Mouse (Mus musculus) kidney, postnatal 0 days (tissue): ENCODE data around the gene Galnt18. TPM values are rescaled to one million over a fixed set of nuclear protein-coding genes. Genes with fewer than 3 reads are reported as not detected.

Experiments used
- ATAC-seq: fragments of 200-750 bp; cut with Nextera tagmentation; replicated peaks from 2 replicates; pipeline ENCODE4 v1.8.0; 2017; ENCODE audit warnings: low read depth, moderate number of reproducible peaks, moderate TSS enrichment, moderate library complexity; ENCODE audit not compliant: low FRiP score
- DNase-seq: peaks from one replicate; pipeline ENCODE4 v3.0.0-alpha.2; 2016; ENCODE audit warnings: low spot score
- H3K27ac ChIP-seq: fragments of 300-500 bp; sonication (generic); 2 replicates; pipeline ENCODE4 v1.5.1; 2014; ENCODE audit warnings: mild to moderate bottlenecking
- H3K27me3 ChIP-seq: fragments of 300-500 bp; sonication (generic); 2 replicates; pipeline ENCODE4 v1.6.1; 2014; ENCODE audit warnings: low read length, mixed read lengths; ENCODE audit not compliant: insufficient read depth
- H3K36me3 ChIP-seq: fragments of 300-500 bp; sonication (generic); 2 replicates; pipeline ENCODE4 v1.6.1; 2014; ENCODE audit warnings: low read length, mixed read lengths; ENCODE audit not compliant: insufficient read depth
- H3K4me1 ChIP-seq: fragments of 300-500 bp; sonication (generic); replicated peaks from 2 replicates; pipeline ENCODE4 v1.6.1; 2014; ENCODE audit warnings: antibody characterized with exemption, low read length, mixed read lengths; ENCODE audit not compliant: insufficient read depth
- H3K4me2 ChIP-seq: fragments of 300-500 bp; sonication (generic); 2 replicates; pipeline ENCODE4 v1.6.1; 2014; ENCODE audit warnings: mild to moderate bottlenecking, low read length, moderate library complexity, mixed read lengths
- H3K4me3 ChIP-seq: fragments of 300-500 bp; sonication (generic); replicated peaks from 2 replicates; pipeline ENCODE4 v1.5.1; 2014; ENCODE audit warnings: low read depth, low read length
- H3K9ac ChIP-seq: fragments of 300-500 bp; sonication (generic); 2 replicates; pipeline ENCODE4 v1.6.1; 2014; ENCODE audit warnings: low read depth, low read length
- H3K9me3 ChIP-seq: fragments of 300-500 bp; sonication (generic); replicated peaks from 2 replicates; pipeline ENCODE4 v1.6.1; 2016; ENCODE audit warnings: low read length, inconsistent platforms, mixed read lengths
- CTCF ChIP-seq: IDR thresholded peaks from 2 replicates; pipeline ENCODE4 v1.5.1; 2016; ENCODE audit warnings: antibody characterized with exemption, low read depth, mild to moderate bottlenecking, moderate library complexity
- WGBS: fragments of 180-500 bp; shearing (Covaris S2); extraction: QIAGEN DNeasy Blood & Tissue Kit; methylation state at CpG from one replicate; pipeline ENCODE4 v1.1.7; 2014; 5-methylcytosine and 5-hydroxymethylcytosine counted together
- polyA plus RNA-seq: library from polyadenylated mRNA; unstranded; fragments of >200 nt; fragmentation: Nextera tagmentation; extraction: Ambion mirVana; gene quantifications from 2 replicates; pipeline ENCODE4 v1.2.1, GENCODE M21; 2015

The Galnt18 gene
- polyA plus RNA-seq, 1 experiment from 2014 or later: 52.1 TPM

DNA sequence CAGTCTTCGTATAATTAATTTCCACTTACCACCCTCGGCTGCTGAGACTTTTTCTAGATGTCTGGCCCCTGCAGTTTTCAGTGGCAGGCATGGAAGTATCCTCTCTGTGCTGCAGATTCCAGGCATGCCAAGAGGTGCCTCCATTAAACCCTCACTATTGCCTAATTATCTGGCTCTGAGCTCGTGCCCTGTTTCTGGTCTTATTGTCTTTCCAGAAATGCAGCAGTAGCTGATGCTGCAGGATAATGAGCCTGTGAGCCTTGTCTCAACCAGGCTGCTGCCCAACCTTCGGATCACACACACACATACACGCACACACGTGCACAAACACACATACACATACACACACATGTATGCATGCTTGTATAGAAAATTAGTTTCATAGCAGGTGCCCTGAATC lies 199.2 kb downstream of the Galnt18 start:
- H3K9ac ChIP-seq: no peak overlapping the region
- no peak for ATAC-seq
- no peaks in the 10 kb centered on the region; the same call in 1 of the 2 replicates for H3K36me3 ChIP-seq
- TF ChIP-seq CTCF: no peak
- H3K4me2 ChIP-seq: no peak overlapping the region
- H3K4me1 ChIP-seq: no peaks in the 10 kb centered on the region
- no peak overlapping the region for H3K4me3 ChIP-seq
- no peak for DNase-seq
- 71% methylated on average over 6 of the region's 6 CpGs for WGBS
- no peaks in the 10 kb centered on the region for H3K9me3 ChIP-seq
- no peak overlapping the region for H3K27ac ChIP-seq
- H3K27me3 ChIP-seq: no peaks in the 10 kb centered on the region

DNA sequence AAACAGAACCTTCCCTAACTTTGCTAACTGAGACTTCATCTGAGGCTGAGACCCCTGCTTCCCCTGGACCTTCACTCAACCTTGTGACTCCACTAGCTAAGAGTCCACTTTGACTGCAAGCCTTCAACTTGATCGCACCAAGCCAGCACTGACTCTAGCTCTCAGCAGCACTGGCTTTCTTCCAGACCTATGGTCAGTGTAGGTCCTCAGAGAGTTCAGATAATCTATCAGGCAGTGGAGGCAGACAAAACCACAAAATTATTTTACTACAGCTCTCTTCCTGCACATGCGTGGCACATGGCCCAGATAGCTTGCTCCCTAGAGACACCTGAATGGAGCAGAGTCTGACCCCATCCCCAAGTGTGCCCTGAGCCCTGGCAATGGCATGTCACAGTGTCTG lies 204.7 kb downstream of the Galnt18 start:
- ATAC-seq (no peak), DNase-seq (peak; percentile 18)
- Histone ChIP-seq H3K4me1 (no peaks in the 10 kb centered on the region), H3K36me3 (no peaks in the 10 kb centered on the region), H3K9me3 (no peaks in the 10 kb centered on the region), H3K27ac (no peak overlapping the region), H3K9ac (no peak overlapping the region), H3K27me3 (no peaks in the 10 kb centered on the region), H3K4me3 (no peak overlapping the region), H3K4me2 (no peak overlapping the region)
- WGBS: 51% methylated on average over 2 of the region's 2 CpGs
- TF ChIP-seq CTCF: no peak

DNA sequence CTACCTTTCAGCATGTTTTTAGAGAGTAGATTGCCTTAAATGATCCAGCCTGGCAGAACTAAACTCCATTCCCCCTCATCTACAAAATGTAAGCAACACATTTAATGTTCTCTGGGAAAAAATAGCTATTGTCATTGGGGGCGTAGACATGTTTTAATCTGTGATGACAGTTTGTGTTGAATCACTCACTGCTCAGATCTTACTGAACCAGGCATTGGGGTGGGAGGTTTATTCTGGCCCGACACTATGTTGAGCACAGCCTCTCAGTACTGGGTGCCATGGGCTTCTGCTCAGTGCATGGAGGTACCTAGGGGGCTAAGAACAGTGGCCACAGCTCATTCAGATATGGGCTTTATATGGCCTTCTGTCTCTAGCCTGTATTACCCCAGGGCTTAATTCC lies 207.4 kb downstream of the Galnt18 start:
- no peak for TF ChIP-seq CTCF
- DNase-seq (no peak), ATAC-seq (no peak)
- WGBS: 89% methylated on average over 2 of the region's 2 CpGs
- H3K27me3 ChIP-seq: no peaks in the 10 kb centered on the region
- H3K4me3 ChIP-seq: no peak overlapping the region
- H3K27ac ChIP-seq: no peak overlapping the region
- no peaks in the 10 kb centered on the region for H3K36me3 ChIP-seq
- no peak overlapping the region for H3K9ac ChIP-seq
- H3K4me2 ChIP-seq: no peak overlapping the region
- H3K9me3 ChIP-seq: no peaks in the 10 kb centered on the region
- no peaks in the 10 kb centered on the region for H3K4me1 ChIP-seq

DNA sequence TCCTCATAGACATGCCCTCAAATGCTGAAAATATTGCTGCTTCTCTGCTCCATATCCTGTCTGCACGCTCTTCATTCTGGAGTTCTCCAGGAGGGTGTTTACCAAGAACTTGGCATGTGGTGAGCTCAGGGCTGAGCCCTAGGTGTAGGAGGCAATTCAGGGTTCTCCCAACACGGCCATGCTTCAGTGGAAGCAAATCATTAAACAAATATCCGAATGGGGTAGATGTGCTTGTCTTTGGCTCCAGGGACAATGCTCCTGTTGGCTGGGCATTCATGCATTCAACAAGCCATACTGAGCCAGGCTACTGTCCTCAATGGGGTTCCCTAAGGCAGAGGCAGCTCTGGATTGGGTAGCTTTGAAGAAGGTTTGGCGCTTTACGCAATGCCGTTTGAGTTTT lies 212.9 kb downstream of the Galnt18 start:
- ATAC-seq: no peak
- no peak for DNase-seq
- TF ChIP-seq CTCF: no peak

DNA sequence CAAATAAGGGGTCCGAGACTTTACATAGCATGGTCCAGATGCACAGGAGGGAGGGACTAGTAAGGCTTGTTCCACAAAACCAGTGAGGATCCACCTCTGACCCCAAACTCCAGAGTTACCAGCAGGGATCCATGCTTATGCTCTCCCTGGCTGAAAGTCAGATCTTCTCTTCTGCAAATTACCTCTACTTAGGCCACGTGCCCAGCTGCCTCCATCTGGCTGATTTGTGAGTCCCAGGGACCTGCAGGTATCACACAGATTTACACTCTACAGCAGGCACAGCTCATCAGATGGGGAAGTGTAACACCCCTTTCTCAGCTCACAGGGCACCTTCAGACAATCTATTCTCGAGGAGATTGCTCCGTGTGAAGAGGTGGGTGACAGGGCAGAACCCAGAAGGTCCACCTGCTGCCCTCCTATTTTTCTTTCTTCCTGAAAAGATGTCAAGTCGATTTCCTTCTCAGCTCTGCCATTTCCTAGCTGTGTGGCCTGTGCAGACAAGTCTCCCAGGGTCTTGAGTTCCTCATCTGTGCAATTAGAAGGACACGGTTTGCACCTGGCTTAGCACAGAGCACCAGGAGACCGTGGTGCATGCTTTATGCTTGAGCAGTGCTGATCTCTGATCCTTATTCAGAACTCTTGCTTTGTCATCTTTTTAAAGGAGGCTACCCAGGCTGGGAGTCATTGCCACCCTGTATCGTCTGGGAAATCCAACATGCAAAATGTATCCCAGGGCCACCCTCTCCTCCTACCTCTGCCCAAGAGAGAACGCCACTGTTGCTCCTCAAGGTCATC lies 216.3 kb downstream of the Galnt18 start:
- Histone ChIP-seq H3K9ac (no peak overlapping the region), H3K27ac (no peak overlapping the region), H3K36me3 (no peaks in the 10 kb centered on the region), H3K4me2 (no peak overlapping the region), H3K4me3 (no peak overlapping the region), H3K4me1 (no peaks in the 10 kb centered on the region), H3K27me3 (no peaks in the 10 kb centered on the region), H3K9me3 (0 out of 2 replicates have a peak, but pooled peaks cover 3% of the 10 kb centered on the region)
- TF ChIP-seq CTCF: no peak
- no peak for DNase-seq
- 54% methylated on average over 9 of the region's 9 CpGs for WGBS
- ATAC-seq: no peak

More for the DNA sequence above, 212.9 kb downstream of the Galnt18 start:
- H3K9ac ChIP-seq: no peak overlapping the region
- H3K27me3 ChIP-seq: no peaks in the 10 kb centered on the region
- H3K36me3 ChIP-seq: no peaks in the 10 kb centered on the region
- H3K27ac ChIP-seq: no peak overlapping the region
- 54% methylated on average over 6 of the region's 6 CpGs for WGBS
- no peak overlapping the region for H3K4me3 ChIP-seq
- H3K4me1 ChIP-seq: no peaks in the 10 kb centered on the region
- H3K4me2 ChIP-seq: no peak overlapping the region
- no peaks in the 10 kb centered on the region for H3K9me3 ChIP-seq

DNA sequence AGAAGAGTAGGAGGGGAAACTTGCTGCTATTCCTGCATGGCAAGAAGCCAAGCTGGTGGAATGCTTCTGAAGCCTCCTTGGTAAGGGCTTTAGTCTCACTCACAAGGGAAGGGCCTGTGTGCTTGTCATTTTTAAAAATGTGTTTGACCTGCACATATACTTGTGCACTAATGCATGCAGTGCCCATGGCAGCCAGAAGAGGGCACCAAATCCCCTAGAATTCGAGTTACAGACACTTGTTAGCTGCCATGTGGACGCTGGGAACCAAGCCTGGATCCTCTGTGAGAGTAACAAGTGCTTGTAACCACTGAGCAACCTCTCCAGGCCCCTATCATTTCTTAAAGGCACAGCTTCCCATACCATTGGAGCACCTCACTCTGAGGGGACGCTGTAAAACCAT lies 219.7 kb downstream of the Galnt18 start:
- WGBS: 81% methylated on average over 3 of the region's 3 CpGs
- no peak overlapping the region for H3K4me3 ChIP-seq
- no peaks in the 10 kb centered on the region for H3K4me1 ChIP-seq
- H3K4me2 ChIP-seq: no peak overlapping the region
- H3K27ac ChIP-seq: no peak overlapping the region
- no peaks in the 10 kb centered on the region for H3K27me3 ChIP-seq
- peak; percentile 47 for TF ChIP-seq CTCF
- ATAC-seq: no peak
- no peaks in the 10 kb centered on the region for H3K36me3 ChIP-seq
- H3K9ac ChIP-seq: no peak overlapping the region
- H3K9me3 ChIP-seq: 0 out of 2 replicates have a peak, but pooled peaks cover 3% of the 10 kb centered on the region
- no peak for DNase-seq
